Mouse (Mus musculus) neural tube, embryonic 14.5 days (tissue): ENCODE measurements around the gene Hadha. TPM values are rescaled to one million over a fixed set of nuclear protein-coding genes. Genes with fewer than 3 reads are reported as not detected.

Experiments
- ATAC-seq: fragments of 200-750 bp; cut with Nextera tagmentation; 2 replicates; pipeline ENCODE4 v1.8.0; 2017; ENCODE audit warnings: low read depth, mild to moderate bottlenecking, moderate TSS enrichment, moderate library complexity
- H3K27ac ChIP-seq: fragments of 300-500 bp; sonication (generic); 2 replicates; pipeline ENCODE4 v1.5.1; 2014; ENCODE audit warnings: low read depth, mild to moderate bottlenecking, control low read depth, low read length, moderate library complexity, mixed read lengths
- H3K27me3 ChIP-seq: fragments of 300-500 bp; sonication (generic); 2 replicates; pipeline ENCODE4 v1.6.1; 2014; ENCODE audit warnings: low read length; ENCODE audit not compliant: control insufficient read depth, insufficient read depth
- H3K36me3 ChIP-seq: fragments of 300-500 bp; sonication (generic); 2 replicates; pipeline ENCODE4 v1.6.1; 2014; ENCODE audit warnings: low read length, mixed read lengths; ENCODE audit not compliant: control insufficient read depth, insufficient read depth
- H3K4me1 ChIP-seq: fragments of 300-500 bp; sonication (generic); 2 replicates; pipeline ENCODE4 v1.6.1; 2014; ENCODE audit warnings: low read length; ENCODE audit not compliant: control insufficient read depth, insufficient read depth
- H3K4me2 ChIP-seq: fragments of 300-500 bp; sonication (generic); 2 replicates; pipeline ENCODE4 v1.6.1; 2014; ENCODE audit warnings: mild to moderate bottlenecking, low read depth, low read length, control low read depth
- H3K4me3 ChIP-seq: fragments of 300-500 bp; sonication (generic); 2 replicates; pipeline ENCODE4 v1.5.1; 2014; ENCODE audit warnings: low read depth, low read length, control low read depth, mixed read lengths
- H3K9ac ChIP-seq: fragments of 300-500 bp; sonication (generic); replicated peaks from 2 replicates; pipeline ENCODE4 v1.6.1; 2014; ENCODE audit warnings: low read depth, mild to moderate bottlenecking, control low read depth, low read length, mixed read lengths
- H3K9me3 ChIP-seq: fragments of 300-500 bp; sonication (generic); 2 replicates; pipeline ENCODE4 v1.6.1; 2016; ENCODE audit warnings: low read length; ENCODE audit not compliant: control insufficient read depth
- WGBS: fragments of 180-500 bp; shearing (Covaris S2); extraction: QIAGEN DNeasy Blood & Tissue Kit; methylation state at CpG from one replicate; pipeline ENCODE4 v1.1.7; 2014; 5-methylcytosine and 5-hydroxymethylcytosine counted together
- polyA plus RNA-seq: library from polyadenylated mRNA; unstranded; fragments of >200 nt; fragmentation: Nextera tagmentation; extraction: Ambion mirVana; gene quantifications from 2 replicates; pipeline ENCODE4 v1.2.1, GENCODE M21; 2014

The Hadha gene
- polyA plus RNA-seq, 1 experiment from 2014 or later: 55.2 TPM

- H3K27me3 ChIP-seq: no peaks in the 10 kb centered on the region
- 88% methylated on average over 6 of the region's 6 CpGs for WGBS
- H3K9me3 ChIP-seq: no peaks in the 10 kb centered on the region
- H3K4me2 ChIP-seq: no peak overlapping the region
- no peaks in the 10 kb centered on the region for H3K36me3 ChIP-seq
- no peak overlapping the region for H3K9ac ChIP-seq
- no peak overlapping the region for H3K4me3 ChIP-seq
- H3K4me1 ChIP-seq: peaks cover 5% of the 10 kb centered on the region
- H3K27ac ChIP-seq: no peak overlapping the region
- no peak for ATAC-seq
Observed at GRCm38 (mm10) chr5:30159601-30160000, 4.6 kb upstream of the Hadha start.

GRCm38 (mm10) chr5:30155821-30156629, 1.1 kb upstream of the Hadha start:
- Histone ChIP-seq H3K4me2 (peak overlapping the region; percentile 56), H3K9me3 (no peaks in the 10 kb centered on the region), H3K9ac (peak overlapping the region; percentile 71), H3K27me3 (no peaks in the 10 kb centered on the region), H3K4me3 (peak overlapping the region; percentile 66), H3K36me3 (no peaks in the 10 kb centered on the region), H3K4me1 (peaks cover 9% of the 10 kb centered on the region), H3K27ac (peak overlapping the region; percentile 65; the same call in 1 of the 2 replicates)
- ATAC-seq: no peak
- WGBS: 41% methylated on average over 13 of the region's 13 CpGs

- peak; percentile 76 for ATAC-seq
- WGBS: 0% methylated on average over 31 of the region's 31 CpGs
- peak overlapping the region; percentile 66 for H3K4me3 ChIP-seq
- H3K4me1 ChIP-seq: peaks cover 9% of the 10 kb centered on the region
- H3K27ac ChIP-seq: peak overlapping the region; percentile 65
- H3K36me3 ChIP-seq: no peaks in the 10 kb centered on the region
- no peaks in the 10 kb centered on the region for H3K9me3 ChIP-seq
- H3K4me2 ChIP-seq: peak overlapping the region; percentile 56
- no peaks in the 10 kb centered on the region for H3K27me3 ChIP-seq
- peak overlapping the region; percentile 71 for H3K9ac ChIP-seq
Observed at GRCm38 (mm10) chr5:30155395-30155792, 432 bp upstream of the Hadha start.

GRCm38 (mm10) chr5:30154013-30154412, 949 bp downstream of the Hadha start:
- peak overlapping the region; percentile 66 for H3K4me3 ChIP-seq
- H3K36me3 ChIP-seq: no peaks in the 10 kb centered on the region

GRCm38 (mm10) chr5:30153222-30153621, 1.7 kb downstream of the Hadha start:
- 88% methylated on average over 2 of the region's 2 CpGs for WGBS
- H3K4me3 ChIP-seq: no peak overlapping the region
- H3K9ac ChIP-seq: no peak overlapping the region
- no peak for ATAC-seq
- H3K36me3 ChIP-seq: no peaks in the 10 kb centered on the region
- H3K9me3 ChIP-seq: no peaks in the 10 kb centered on the region
- H3K4me2 ChIP-seq: no peak overlapping the region
- no peaks in the 10 kb centered on the region for H3K27me3 ChIP-seq
- peaks cover 9% of the 10 kb centered on the region for H3K4me1 ChIP-seq
- no peak overlapping the region for H3K27ac ChIP-seq

More at GRCm38 (mm10) chr5:30154013-30154412, 949 bp downstream of the Hadha start:
- Histone ChIP-seq H3K27me3 (no peaks in the 10 kb centered on the region), H3K9ac (peak overlapping the region; percentile 71), H3K4me1 (peaks cover 9% of the 10 kb centered on the region), H3K27ac (no peak overlapping the region), H3K9me3 (no peaks in the 10 kb centered on the region), H3K4me2 (peak overlapping the region; percentile 56)
- WGBS: 22% methylated on average over 4 of the region's 4 CpGs
- ATAC-seq: no peak

- Histone ChIP-seq H3K27me3 (no peaks in the 10 kb centered on the region), H3K27ac (no peak overlapping the region), H3K9ac (no peak overlapping the region), H3K9me3 (no peaks in the 10 kb centered on the region), H3K36me3 (no peaks in the 10 kb centered on the region), H3K4me1 (peaks cover 9% of the 10 kb centered on the region), H3K4me3 (no peak overlapping the region), H3K4me2 (no peak overlapping the region)
- no peak for ATAC-seq
- WGBS: 85% methylated on average over 1 of the region's 1 CpGs
Observed at GRCm38 (mm10) chr5:30152413-30152812, 2.5 kb downstream of the Hadha start.

- WGBS: 74% methylated on average over 4 of the region's 4 CpGs
- no peaks in the 10 kb centered on the region for H3K27me3 ChIP-seq
- H3K4me1 ChIP-seq: peaks cover 9% of the 10 kb centered on the region
- H3K4me2 ChIP-seq: no peak overlapping the region
- peaks cover 2% of the 10 kb centered on the region; the same call in 1 of the 2 replicates for H3K36me3 ChIP-seq
- H3K9ac ChIP-seq: no peak overlapping the region
- H3K4me3 ChIP-seq: no peak overlapping the region
- H3K9me3 ChIP-seq: no peaks in the 10 kb centered on the region
- no peak overlapping the region for H3K27ac ChIP-seq
- ATAC-seq: no peak
Observed at GRCm38 (mm10) chr5:30152007-30152406, 3.0 kb downstream of the Hadha start.

- 90% methylated on average over 5 of the region's 5 CpGs for WGBS
Observed at GRCm38 (mm10) chr5:30148133-30148920, 6.6 kb downstream of the Hadha start.

GRCm38 (mm10) chr5:30146526-30146925, 8.4 kb downstream of the Hadha start:
- ATAC-seq: no peak
- 81% methylated on average over 6 of the region's 6 CpGs for WGBS
- no peaks in the 10 kb centered on the region for H3K4me1 ChIP-seq
- no peak overlapping the region for H3K4me2 ChIP-seq
- H3K9me3 ChIP-seq: no peaks in the 10 kb centered on the region
- no peak overlapping the region for H3K4me3 ChIP-seq
- H3K36me3 ChIP-seq: peaks cover 44% of the 10 kb centered on the region
- no peak overlapping the region for H3K27ac ChIP-seq
- no peaks in the 10 kb centered on the region for H3K27me3 ChIP-seq
- no peak overlapping the region for H3K9ac ChIP-seq

More at GRCm38 (mm10) chr5:30148133-30148920, 6.6 kb downstream of the Hadha start:
- peaks cover 28% of the 10 kb centered on the region for H3K36me3 ChIP-seq
- H3K4me2 ChIP-seq: no peak overlapping the region
- H3K4me1 ChIP-seq: no peaks in the 10 kb centered on the region
- H3K27me3 ChIP-seq: no peaks in the 10 kb centered on the region
- H3K9me3 ChIP-seq: no peaks in the 10 kb centered on the region
- H3K27ac ChIP-seq: no peak overlapping the region
- H3K4me3 ChIP-seq: no peak overlapping the region
- H3K9ac ChIP-seq: no peak overlapping the region
- ATAC-seq: no peak
